Mouse (Mus musculus) kidney, adult 2 months (tissue): ENCODE results near the gene Cst11. TPM values are rescaled to one million over a fixed set of nuclear protein-coding genes. Genes with fewer than 3 reads are reported as not detected.
A peak's percentile ranks its signal among the peaks of the same experiment; 100 is the strongest.
"Not testable (repeated sequence)": the region's sequence is repeated elsewhere in the genome, so short reads cannot be mapped to it uniquely, and the experiment has no call there.

ENCODE experiments used
- DNase-seq: peaks from one replicate; pipeline ENCODE4 v3.0.0; 2021
- H3K27ac ChIP-seq: fragments of 200-500 bp; 2 replicates; pipeline ENCODE4 v1.5.1; 2012; ENCODE audit warnings: low read depth, low read length, control low read depth, inconsistent platforms; ENCODE audit not compliant: insufficient read depth
- H3K27me3 ChIP-seq: fragments of 200-500 bp; replicated peaks from 2 replicates; pipeline ENCODE4 v1.6.1; 2012; ENCODE audit warnings: mild to moderate bottlenecking, moderate library complexity, low read length, inconsistent platforms; ENCODE audit not compliant: control insufficient read depth, insufficient read depth
- H3K36me3 ChIP-seq: fragments of 200-500 bp; 2 replicates; pipeline ENCODE4 v1.6.1; 2012; ENCODE audit warnings: mild to moderate bottlenecking, moderate library complexity, low read length, inconsistent platforms; ENCODE audit not compliant: control insufficient read depth, insufficient read depth
- H3K4me1 ChIP-seq: fragments of 200-500 bp; 2 replicates; pipeline ENCODE4 v1.6.1; 2011; ENCODE audit warnings: low read length; ENCODE audit not compliant: control insufficient read depth, insufficient read depth
- H3K4me3 ChIP-seq: fragments of 200-500 bp; 2 replicates; pipeline ENCODE4 v1.5.1; 2011; ENCODE audit warnings: mild to moderate bottlenecking, low read depth, low read length, control low read depth; ENCODE audit not compliant: insufficient read depth
- CTCF ChIP-seq: fragments of 200-500 bp; conservative IDR thresholded peaks from 2 replicates; pipeline ENCODE4 v1.5.1; 2011; ENCODE audit warnings: low read depth, mild to moderate bottlenecking, control low read depth, low read length, moderate library complexity, mixed read lengths; ENCODE audit not compliant: insufficient read depth, insufficient read length
- POLR2A ChIP-seq: fragments of 200-500 bp; IDR thresholded peaks from one replicate; pipeline ENCODE4 v1.6.1; 2011; ENCODE audit warnings: low read depth, low read length, control low read depth
- WGBS: fragments of 180-500 bp; shearing (Covaris S2); methylation state at CpG from one replicate; pipeline ENCODE4 v1.1.7; 2018; 5-methylcytosine and 5-hydroxymethylcytosine counted together
- polyA plus RNA-seq: library from polyadenylated mRNA; depleted of rRNA; stranded (reverse); fragments of >200 nt; gene quantifications from 2 replicates; pipeline ENCODE4 v1.2.3, GENCODE M21; 2012; rRNA removed

The Cst11 gene
- not detected in 2 replicates for polyA plus RNA-seq

DNA sequence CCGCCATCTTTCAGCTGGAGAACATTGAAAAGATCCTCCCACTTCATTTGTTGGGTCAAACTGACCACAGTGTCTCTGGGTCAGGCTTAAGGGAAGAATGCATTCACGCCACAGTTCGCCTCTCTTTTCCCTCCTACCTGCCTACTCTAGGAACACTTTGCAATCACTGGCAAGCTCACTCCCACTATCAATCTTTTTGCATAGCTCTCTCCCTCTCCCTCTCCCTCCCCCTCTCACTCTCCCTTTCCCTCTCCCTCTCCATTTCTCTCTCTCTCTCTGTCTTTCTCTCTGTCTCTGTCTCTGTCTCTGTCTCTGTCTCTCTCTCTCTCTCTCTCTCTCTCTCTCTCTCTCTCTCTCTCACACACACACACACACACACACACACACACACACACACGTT, at the start of gene Cst11:
Cst11 (minus strand) TSS at position 101 of the 400 bp plus-strand sequence.
- not testable (repeated sequence) for DNase-seq, H3K27me3 ChIP-seq, H3K4me1 ChIP-seq, H3K4me3 ChIP-seq, H3K27ac ChIP-seq, H3K36me3 ChIP-seq
- WGBS: 80% methylated on average over 4 of the region's 4 CpGs

DNA sequence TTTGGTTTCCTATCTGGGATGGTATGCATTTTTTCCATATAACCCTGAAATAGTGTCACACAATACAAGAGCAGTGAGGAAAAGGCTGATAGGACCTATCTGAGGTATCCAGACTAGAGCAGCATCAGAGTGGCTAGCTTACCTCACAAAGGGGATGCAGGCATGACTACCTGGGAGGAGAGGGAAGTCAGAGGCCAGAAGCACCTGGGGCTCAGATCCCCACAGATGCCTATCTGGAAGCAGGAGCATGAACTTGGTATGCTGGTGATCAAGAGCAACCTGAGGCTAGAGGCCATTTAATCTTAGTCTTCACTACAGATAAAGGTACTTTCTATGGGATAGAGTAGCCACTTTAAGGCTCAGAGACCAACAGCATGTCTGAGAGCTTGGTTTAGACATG, 48.6 kb upstream of the Cst11 start, which contains the start of gene Cst13:
Cst13 (plus strand) TSS at position 173 of the 400 bp plus-strand sequence.
- H3K36me3 ChIP-seq: no peaks in the 10 kb centered on the region
- TF ChIP-seq CTCF (no peak), POLR2A (no peak)
- DNase-seq: no peak
- H3K27me3 ChIP-seq: no peaks in the 10 kb centered on the region
- H3K4me3 ChIP-seq: no peak within 1 kb of the TSS
- no peaks in the 10 kb centered on the region for H3K4me1 ChIP-seq
- no peak within 1 kb of the TSS for H3K27ac ChIP-seq

DNA sequence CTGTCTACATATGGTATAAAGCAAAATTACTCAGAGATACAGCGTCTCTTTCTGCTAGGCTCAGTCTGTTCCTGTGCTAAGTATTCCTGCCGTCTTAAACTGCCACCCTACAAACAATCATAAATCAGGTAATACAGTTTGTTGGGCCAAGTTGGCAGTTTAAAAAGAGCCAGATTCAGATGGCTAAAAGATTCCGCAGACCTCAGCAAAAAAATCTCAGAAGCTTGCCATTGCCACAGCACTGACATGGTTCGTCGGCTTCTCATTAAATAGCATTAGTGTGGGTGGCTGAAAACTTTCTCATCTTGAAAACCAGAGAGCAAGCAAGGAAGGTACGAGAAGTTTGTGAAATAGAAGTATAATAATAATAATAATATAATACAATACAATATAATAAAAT, 35.4 kb upstream of the Cst11 start:
- Histone ChIP-seq H3K27me3 (no peaks in the 10 kb centered on the region), H3K36me3 (no peaks in the 10 kb centered on the region), H3K27ac (no peak overlapping the region), H3K4me1 (no peaks in the 10 kb centered on the region; the same call in 1 of the 2 replicates), H3K4me3 (no peak overlapping the region)
- WGBS: 27% methylated on average over 6 of the region's 6 CpGs
- TF ChIP-seq POLR2A (no peak), CTCF (no peak)
- peak; percentile 10 for DNase-seq

DNA sequence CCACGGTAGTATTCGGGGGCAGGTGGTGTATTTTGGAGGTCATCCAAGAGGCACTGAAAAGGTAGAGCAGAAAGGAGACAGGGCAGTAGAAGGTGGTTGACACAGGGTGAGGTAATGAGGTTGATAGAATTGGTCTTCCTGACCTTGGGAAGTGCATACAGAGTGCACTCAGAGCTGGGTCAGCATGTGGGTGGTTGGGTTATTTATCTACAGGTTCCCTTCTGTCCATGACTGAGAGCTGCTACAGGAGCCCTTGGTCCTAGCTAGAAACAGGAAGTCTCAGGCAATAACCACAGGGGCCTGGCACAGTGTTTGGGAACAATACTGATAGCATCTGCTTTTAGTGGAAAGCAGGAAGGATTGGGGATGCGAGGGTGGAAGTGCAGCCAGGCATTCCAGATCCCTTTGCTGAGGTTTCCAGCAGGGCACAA, 30.2 kb upstream of the Cst11 start:
- Histone ChIP-seq H3K27ac (no peak overlapping the region), H3K36me3 (no peaks in the 10 kb centered on the region), H3K4me1 (no peaks in the 10 kb centered on the region), H3K4me3 (no peak overlapping the region), H3K27me3 (no peaks in the 10 kb centered on the region)
- peak; percentile 21 for DNase-seq
- TF ChIP-seq POLR2A (no peak), CTCF (no peak)
- 24% methylated on average over 3 of the region's 3 CpGs for WGBS

DNA sequence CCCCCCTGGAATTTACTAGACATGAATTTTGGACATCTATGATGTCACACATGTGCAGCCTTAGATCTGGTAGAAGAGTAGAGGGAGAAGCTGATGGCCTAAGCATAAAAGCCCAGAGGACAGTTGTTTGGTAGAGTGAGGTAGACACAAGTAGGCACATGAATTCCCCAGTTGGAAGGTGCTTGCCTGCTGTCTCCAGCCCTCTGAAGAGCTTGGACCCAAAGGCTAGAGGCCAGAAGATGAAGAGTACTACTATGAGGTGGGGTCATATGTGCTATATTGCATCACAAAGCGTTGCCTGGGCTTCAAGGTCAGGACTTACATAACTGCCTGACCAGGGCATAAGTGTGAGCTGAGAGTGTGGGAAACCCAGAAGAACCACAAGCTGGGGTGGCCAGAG, 27.2 kb upstream of the Cst11 start, which contains the start of gene Cst8:
Cst8 (plus strand) TSS at position 301 of the 400 bp plus-strand sequence.
- Histone ChIP-seq H3K36me3 (no peaks in the 10 kb centered on the region), H3K27ac (no peak within 1 kb of the TSS), H3K27me3 (no peaks in the 10 kb centered on the region), H3K4me1 (no peaks in the 10 kb centered on the region), H3K4me3 (no peak within 1 kb of the TSS)
- TF ChIP-seq POLR2A: no peak
- TF ChIP-seq CTCF: no peak
- 80% methylated on average over 1 of the region's 1 CpGs for WGBS
- DNase-seq: no peak

DNA sequence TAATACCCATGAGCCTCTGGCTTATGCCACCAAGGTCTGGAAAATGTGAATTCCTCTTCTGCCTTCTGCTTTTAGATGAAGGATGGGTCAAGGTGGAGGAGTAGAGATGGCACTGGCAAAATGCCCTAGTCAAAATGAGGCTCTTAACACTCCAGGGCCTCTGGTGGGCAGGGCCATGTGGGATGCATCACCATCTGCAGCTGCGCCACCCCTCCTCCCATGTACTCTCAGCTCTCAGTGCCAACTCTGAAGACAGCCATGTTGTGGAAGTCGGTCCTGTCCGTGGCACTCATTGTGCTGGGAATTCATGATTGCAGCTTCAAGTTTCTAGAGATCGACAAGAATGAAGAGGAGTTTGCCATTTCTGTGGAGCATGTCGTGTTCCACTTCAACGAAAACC, 17.8 kb upstream of the Cst11 start, which contains the start of gene Cst12:
Cst12 (plus strand) TSS at position 220 of the 400 bp plus-strand sequence.
- no peak within 1 kb of the TSS for H3K27ac ChIP-seq
- no peaks in the 10 kb centered on the region for H3K36me3 ChIP-seq
- no peak for TF ChIP-seq POLR2A
- no peak for TF ChIP-seq CTCF
- no peaks in the 10 kb centered on the region for H3K4me1 ChIP-seq
- no peak within 1 kb of the TSS for H3K4me3 ChIP-seq
- DNase-seq: no peak
- no peaks in the 10 kb centered on the region; the same call in 1 of the 2 replicates for H3K27me3 ChIP-seq
- 89% methylated on average over 6 of the region's 6 CpGs for WGBS

DNA sequence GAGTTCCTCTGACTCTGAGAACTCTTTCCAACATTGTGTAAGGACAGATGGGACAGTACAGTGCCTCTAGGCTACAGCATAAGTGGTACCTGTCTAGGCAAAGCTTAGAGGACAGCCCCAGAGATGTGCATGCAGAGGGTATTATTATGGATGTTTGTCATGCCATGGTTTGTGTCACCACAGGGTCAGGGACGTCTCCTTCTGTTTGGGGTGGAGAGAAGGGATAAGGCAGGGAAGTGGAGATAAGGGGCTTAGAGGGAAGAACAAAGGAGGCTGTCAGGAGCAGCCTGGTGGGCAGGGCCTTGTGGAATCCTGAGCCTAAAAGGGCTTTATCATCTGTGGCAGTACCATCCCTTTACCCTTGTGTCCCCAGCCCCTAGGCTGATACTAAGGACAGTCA, 10.4 kb upstream of the Cst11 start, which contains the start of gene 8030411F24Rik:
8030411F24Rik (plus strand) TSS at position 301 of the 400 bp plus-strand sequence.
- TF ChIP-seq CTCF (no peak), POLR2A (no peak)
- Histone ChIP-seq H3K4me3 (no peak within 1 kb of the TSS), H3K4me1 (no peaks in the 10 kb centered on the region), H3K27ac (no peak within 1 kb of the TSS), H3K27me3 (no peaks in the 10 kb centered on the region), H3K36me3 (no peaks in the 10 kb centered on the region)
- DNase-seq: no peak
- WGBS: 27% methylated on average over 1 of the region's 1 CpGs
